Mouse (Mus musculus) myocyte (in vitro differentiated cells): ENCODE measurements around the gene Rhno1. TPM values are rescaled to one million over a fixed set of nuclear protein-coding genes. Genes with fewer than 3 reads are reported as not detected.

Source experiments
- H3K27me3 ChIP-seq: one replicate; pipeline ENCODE4 v1.6.1; 2011; ENCODE audit not compliant: control insufficient read depth, insufficient read depth, insufficient read length
- H3K36me3 ChIP-seq: one replicate; pipeline ENCODE4 v1.6.1; 2011; ENCODE audit not compliant: control insufficient read depth, insufficient read depth
- H3K4me2 ChIP-seq: one replicate; pipeline ENCODE4 v1.6.1; 2011; ENCODE audit warnings: low read depth, control low read depth
- H3K4me3 ChIP-seq: one replicate; pipeline ENCODE4 v1.5.1; 2011; ENCODE audit warnings: mild to moderate bottlenecking, control low read depth, moderate library complexity
- H3K79me2 ChIP-seq: one replicate; pipeline ENCODE4 v1.6.1; 2011; ENCODE audit not compliant: control insufficient read depth, insufficient read depth
- H3ac ChIP-seq: one replicate; pipeline ENCODE4 v1.6.1; 2011; ENCODE audit not compliant: control insufficient read depth, insufficient read length
- CEBPB ChIP-seq: IDR thresholded peaks from 2 replicates; pipeline ENCODE4 v1.6.1; 2011; ENCODE audit warnings: mild to moderate bottlenecking, moderate library complexity; ENCODE audit not compliant: poor library complexity, insufficient read depth, severe bottlenecking
- E2F4 ChIP-seq: IDR thresholded peaks from one replicate; pipeline ENCODE4 v1.6.1; 2011; ENCODE audit warnings: mild to moderate bottlenecking, control low read depth, moderate library complexity; ENCODE audit not compliant: insufficient read depth
- MAX ChIP-seq: IDR thresholded peaks from one replicate; pipeline ENCODE4 v1.6.1; 2011; ENCODE audit warnings: low read depth, mild to moderate bottlenecking, control low read depth
- MYOD1 ChIP-seq, 3 experiments: IDR thresholded peaks; one replicate each; pipeline ENCODE4 v1.6.1; 2011; ENCODE audit warnings: control low read depth in 2 of 3, low read depth in 2 of 3, mild to moderate bottlenecking in 2 of 3, moderate library complexity in 1 of 3; ENCODE audit not compliant: insufficient read length in 2 of 3, control insufficient read depth in 1 of 3
- MYOG ChIP-seq, 3 experiments: IDR thresholded peaks; one replicate each; pipeline ENCODE4 v1.6.1; 2011; ENCODE audit warnings: control low read depth in 2 of 3, low read depth in 2 of 3, mild to moderate bottlenecking in 2 of 3; ENCODE audit not compliant: insufficient read length in 2 of 3, control insufficient read depth in 1 of 3, insufficient read depth in 1 of 3
- POLR2A ChIP-seq: IDR thresholded peaks from one replicate; pipeline ENCODE4 v1.6.1; 2011; ENCODE audit warnings: low read depth, mild to moderate bottlenecking, control low read depth, moderate library complexity; ENCODE audit not compliant: insufficient read length
- POLR2AphosphoS2 ChIP-seq: IDR thresholded peaks from one replicate; pipeline ENCODE4 v1.6.1; 2011; ENCODE audit warnings: low read depth, control low read depth; ENCODE audit not compliant: insufficient read length
- REST ChIP-seq: IDR thresholded peaks from one replicate; pipeline ENCODE4 v1.6.1; 2011; ENCODE audit warnings: mild to moderate bottlenecking, control low read depth, moderate library complexity; ENCODE audit not compliant: insufficient read depth, insufficient read length
- SRF ChIP-seq: IDR thresholded peaks from one replicate; pipeline ENCODE4 v1.6.1; 2011; ENCODE audit warnings: low read depth; ENCODE audit not compliant: control insufficient read depth, insufficient read length
- TCF12 ChIP-seq: IDR thresholded peaks from one replicate; pipeline ENCODE4 v1.6.1; 2011; ENCODE audit warnings: mild to moderate bottlenecking, control low read depth; ENCODE audit not compliant: poor library complexity, insufficient read depth, severe bottlenecking
- TCF3 ChIP-seq: IDR thresholded peaks from one replicate; pipeline ENCODE4 v1.6.1; 2011; ENCODE audit warnings: low read depth, control low read depth; ENCODE audit not compliant: insufficient read length
- USF1 ChIP-seq: IDR thresholded peaks from one replicate; pipeline ENCODE4 v1.6.1; 2011; ENCODE audit warnings: low read depth, mild to moderate bottlenecking, control low read depth, moderate library complexity
- polyA plus RNA-seq: library from polyadenylated mRNA; unstranded; fragments of >200 nt; fragmentation: generic; extraction: Trizol; gene quantifications from one replicate; pipeline ENCODE4 v1.2.1, GENCODE M21; 2012; ENCODE audit warnings: missing spikeins

Gene Rhno1
- polyA plus RNA-seq, 1 experiment: 32.8 TPM

GRCm38 (mm10) chr6:128363007-128363825, 505 bp upstream of the Rhno1 start:
- Histone ChIP-seq H3ac (peak overlapping the region; percentile 48), H3K27me3 (no peaks in the 10 kb centered on the region), H3K79me2 (peaks cover 48% of the 10 kb centered on the region), H3K4me2 (peak overlapping the region; percentile 71), H3K36me3 (peaks cover 9% of the 10 kb centered on the region), H3K4me3 (peak overlapping the region; percentile 73)
- TF ChIP-seq MYOD1 (IDR thresholded peaks at IDR 0.05; ENCODE audit: control insufficient read depth in 1 of 3, insufficient read length in 2 of 3, low read depth in 2 of 3): peak; percentile 15 to 53 (median 50)
- no peak for TF ChIP-seq TCF3
- TF ChIP-seq MYOG (IDR thresholded peaks at IDR 0.05; ENCODE audit: control insufficient read depth in 1 of 3, insufficient read depth in 1 of 3, insufficient read length in 2 of 3, low read depth in 2 of 3): peak in 1 of 3 experiments; percentile 25
- TF ChIP-seq USF1: no peak

DNA sequence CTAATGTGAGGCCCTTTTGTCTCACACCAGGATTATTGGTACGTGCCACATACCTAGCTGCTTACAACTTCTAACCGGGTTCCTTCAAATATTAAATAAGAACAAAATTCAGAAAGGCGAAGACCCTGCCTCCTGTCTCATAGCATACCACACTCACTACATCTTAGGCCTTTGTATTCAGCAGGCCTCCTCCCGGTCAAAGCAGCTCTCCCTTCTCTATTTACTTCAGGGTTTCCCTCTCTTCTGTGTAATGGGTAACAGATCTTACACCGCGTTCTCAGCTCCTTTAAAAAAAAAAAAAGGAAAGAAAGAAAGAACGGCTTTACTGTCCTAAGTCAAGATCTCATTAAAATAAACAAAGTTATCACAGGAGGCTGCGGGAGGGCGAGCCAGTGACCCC, 810 bp downstream of the Rhno1 start:
- peaks cover 3% of the 10 kb centered on the region for H3K36me3 ChIP-seq
- no peaks in the 10 kb centered on the region for H3K27me3 ChIP-seq
- peak overlapping the region; percentile 81 for H3K4me2 ChIP-seq
- TF ChIP-seq USF1 (no peak), MYOD1 (IDR thresholded peaks at IDR 0.05; ENCODE audit: control insufficient read depth in 1 of 3, insufficient read length in 2 of 3, low read depth in 2 of 3) (no peak), MAX (no peak), TCF12 (no peak), TCF3 (no peak), E2F4 (no peak), MYOG (IDR thresholded peaks at IDR 0.05; ENCODE audit: control insufficient read depth in 1 of 3, insufficient read depth in 1 of 3, insufficient read length in 2 of 3, low read depth in 2 of 3) (no peak), CEBPB (no peak), REST (no peak), POLR2AphosphoS2 (no peak), SRF (no peak), POLR2A (no peak)
- H3K4me3 ChIP-seq: peak overlapping the region; percentile 73
- peaks cover 48% of the 10 kb centered on the region for H3K79me2 ChIP-seq
- peak overlapping the region; percentile 48 for H3ac ChIP-seq

DNA sequence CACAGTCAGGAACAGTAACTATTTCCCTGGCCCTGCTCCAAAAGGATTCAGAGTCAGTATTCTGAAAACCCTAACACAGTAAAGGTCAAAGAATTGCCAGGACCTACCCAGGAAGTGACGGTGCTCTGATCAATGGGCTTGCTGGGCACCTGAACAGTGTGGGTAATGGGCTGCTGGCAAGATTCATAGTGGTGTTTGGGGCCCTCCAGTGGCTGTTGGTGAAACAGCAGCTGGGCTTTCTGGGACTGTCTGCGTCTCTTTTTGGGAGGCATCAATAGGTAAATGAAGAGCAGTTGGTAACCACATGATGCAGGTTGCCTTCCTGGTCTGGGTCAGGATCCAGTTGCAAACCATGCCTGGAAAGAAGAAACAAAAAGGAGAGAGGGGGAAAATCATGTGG, 3.7 kb downstream of the Rhno1 start:
- no peak overlapping the region for H3K4me3 ChIP-seq
- peaks cover 46% of the 10 kb centered on the region for H3K79me2 ChIP-seq
- H3ac ChIP-seq: no peak overlapping the region
- H3K36me3 ChIP-seq: peaks cover 3% of the 10 kb centered on the region
- TF ChIP-seq CEBPB: no peak
- TF ChIP-seq TCF12: no peak
- no peak for TF ChIP-seq MYOG (IDR thresholded peaks at IDR 0.05; ENCODE audit: control insufficient read depth in 1 of 3, insufficient read depth in 1 of 3, insufficient read length in 2 of 3, low read depth in 2 of 3)
- TF ChIP-seq POLR2AphosphoS2: no peak
- H3K4me2 ChIP-seq: no peak overlapping the region
- no peaks in the 10 kb centered on the region for H3K27me3 ChIP-seq

DNA sequence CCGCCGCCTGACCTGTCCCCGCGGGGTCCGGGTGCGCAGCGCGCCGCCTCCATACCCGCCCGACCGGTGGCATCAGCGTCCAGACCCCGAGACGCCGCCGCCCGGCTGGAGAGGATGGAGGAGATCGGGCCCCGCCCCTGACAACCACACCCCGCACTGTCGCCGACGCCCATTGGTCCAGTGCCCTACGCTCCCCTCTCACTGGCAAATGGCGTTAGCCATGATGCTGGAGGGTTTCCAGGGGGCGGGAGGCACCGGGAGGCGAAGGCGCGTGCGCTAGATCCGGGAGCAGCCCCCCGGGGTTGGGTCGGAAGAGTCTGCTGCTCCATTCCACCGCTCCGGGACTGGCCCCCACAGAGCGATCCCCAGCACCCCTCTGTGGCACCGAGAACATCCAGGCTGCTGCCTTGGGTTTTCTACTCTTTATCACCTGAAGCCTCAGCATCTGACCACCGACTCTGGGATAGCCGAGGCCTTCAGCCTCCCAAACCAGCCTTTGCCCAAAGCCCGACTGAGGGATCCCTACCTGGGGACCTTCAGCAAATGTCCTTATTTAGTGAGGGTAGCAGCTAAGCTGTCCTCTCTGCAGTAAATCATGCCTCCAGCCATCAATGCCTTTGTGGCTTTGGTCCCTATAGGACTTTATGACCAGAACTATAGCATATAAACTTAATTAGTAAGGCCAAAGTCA, 6.8 kb downstream of the Rhno1 start, which contains the start of gene Tulp3:
Tulp3 (minus strand) TSS at position 126 of the 691 bp plus-strand sequence.
- TF ChIP-seq CEBPB (no peak), MYOG (IDR thresholded peaks at IDR 0.05; ENCODE audit: control insufficient read depth in 1 of 3, insufficient read depth in 1 of 3, insufficient read length in 2 of 3, low read depth in 2 of 3) (no peak), MYOD1 (IDR thresholded peaks at IDR 0.05; ENCODE audit: control insufficient read depth in 1 of 3, insufficient read length in 2 of 3, low read depth in 2 of 3) (no peak), TCF12 (no peak), REST (no peak), MAX (no peak), POLR2AphosphoS2 (peak; percentile 93), POLR2A (peak; percentile 86), SRF (no peak), E2F4 (no peak), TCF3 (no peak), USF1 (no peak)
- Histone ChIP-seq H3K4me2 (peak within 1 kb of the TSS; percentile 89), H3K27me3 (no peaks in the 10 kb centered on the region), H3K36me3 (peaks cover 3% of the 10 kb centered on the region), H3K79me2 (peaks cover 52% of the 10 kb centered on the region), H3K4me3 (peak within 1 kb of the TSS; percentile 74), H3ac (peak within 1 kb of the TSS; percentile 42)
